Mouse (Mus musculus): ENCODE results near the gene Exoc6b.

GRCm38 (mm10) chr6:84617051-84617450 lies 452.3 kb downstream of the Exoc6b start:
- TF ChIP-seq POLR2A (IDR thresholded peaks at IDR 0.05; ENCODE audit: borderline replicate concordance, extremely low read depth, insufficient read depth, insufficient read length, poor library complexity, severe bottlenecking) (no peak), CTCF (IDR thresholded peaks at IDR 0.05; ENCODE audit: borderline replicate concordance, extremely low read depth, insufficient read depth, insufficient read length) (no peak)
